Mouse (Mus musculus): ENCODE data around the gene Ikzf2. TPM values are rescaled to one million over a fixed set of nuclear protein-coding genes. Genes with fewer than 3 reads are reported as not detected.
A peak's percentile ranks its signal among the peaks of the same experiment; 100 is the strongest.

Gene Ikzf2
- total RNA-seq (2021): 1 to 10 TPM; 5.7 to 6.0 TPM

DNA sequence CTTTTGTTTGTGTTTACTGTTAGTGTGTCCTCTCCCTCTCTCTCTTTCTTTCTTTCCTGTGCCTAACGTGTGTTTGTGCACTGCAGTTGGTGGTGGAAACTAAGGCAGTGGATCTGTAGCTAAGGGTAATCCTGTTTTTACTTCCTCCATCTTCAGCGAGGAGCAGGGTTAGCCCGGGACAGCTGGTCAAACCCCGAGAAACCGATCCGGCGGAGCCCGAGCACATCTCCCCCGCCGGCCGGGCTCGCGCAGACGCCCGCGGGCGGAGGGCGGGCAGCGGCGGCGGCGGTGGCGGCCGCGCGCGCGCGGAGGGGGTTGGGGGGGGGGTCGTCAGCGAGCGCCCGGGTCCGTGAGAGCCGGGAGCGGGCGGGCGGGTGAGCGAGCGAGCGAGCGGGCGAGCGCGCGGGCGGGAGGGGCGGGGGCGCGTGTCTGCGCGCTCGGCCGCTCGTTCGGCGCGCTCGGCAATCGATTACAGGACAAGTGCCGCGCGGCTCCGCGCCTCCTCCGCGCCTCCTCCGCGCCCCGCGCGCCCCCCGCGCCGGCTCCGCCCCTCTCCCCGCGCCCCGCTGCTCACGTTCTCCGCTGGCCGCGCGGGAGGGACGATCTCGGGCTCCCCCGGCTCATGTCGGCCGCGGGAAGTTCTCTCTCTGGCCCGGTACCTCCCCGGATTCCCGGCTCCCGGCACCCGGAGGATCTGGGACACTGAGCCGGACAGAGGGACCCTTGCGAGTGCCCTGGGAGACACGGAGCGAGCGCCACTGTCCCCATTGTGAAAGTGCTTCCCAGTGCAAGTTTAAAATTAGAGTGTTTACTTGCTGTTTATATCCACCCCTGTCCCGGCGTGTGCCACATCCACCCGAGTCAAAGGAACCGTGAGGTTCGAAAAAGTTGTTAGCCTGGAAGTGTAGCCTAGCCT, at the start of gene Ikzf2:
TSS of gene Ikzf2 (minus strand) at position 170 of the 916 bp plus-strand sequence.
- intact Hi-C loops (cut with DNase I): loop anchor here (5.0 kb wide), 2 partner anchors 355 to 445 kb away; no protein-coding TSS in a partner anchor
- DNase-seq (ENCODE audit: extremely low spot score in 1 of 2, low spot score in 2 of 2): peak; percentile 71 to 88

DNA sequence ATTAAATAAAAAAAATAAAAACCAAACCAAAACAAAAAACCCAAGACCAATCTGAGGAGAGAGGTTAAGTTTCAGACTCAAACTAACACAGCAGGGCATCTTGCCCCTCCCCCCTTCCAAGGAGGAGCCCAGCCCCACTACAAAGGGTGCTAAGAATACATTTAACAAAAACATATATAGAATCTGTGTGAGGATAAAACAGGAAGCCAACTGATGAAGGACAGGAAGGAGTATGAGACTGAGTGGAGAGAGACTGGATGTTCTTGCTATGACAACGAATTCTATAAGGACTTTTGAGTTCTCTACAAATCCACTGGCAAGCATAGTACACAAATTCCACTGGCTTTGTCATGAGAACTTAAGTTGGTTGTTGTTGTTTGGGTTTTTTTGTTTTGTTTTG, 42.7 kb upstream of the Ikzf2 start:
- intact Hi-C loops (cut with DNase I): no loop called here
- no peak for DNase-seq (ENCODE audit: extremely low spot score in 1 of 2, low spot score in 2 of 2)

DNA sequence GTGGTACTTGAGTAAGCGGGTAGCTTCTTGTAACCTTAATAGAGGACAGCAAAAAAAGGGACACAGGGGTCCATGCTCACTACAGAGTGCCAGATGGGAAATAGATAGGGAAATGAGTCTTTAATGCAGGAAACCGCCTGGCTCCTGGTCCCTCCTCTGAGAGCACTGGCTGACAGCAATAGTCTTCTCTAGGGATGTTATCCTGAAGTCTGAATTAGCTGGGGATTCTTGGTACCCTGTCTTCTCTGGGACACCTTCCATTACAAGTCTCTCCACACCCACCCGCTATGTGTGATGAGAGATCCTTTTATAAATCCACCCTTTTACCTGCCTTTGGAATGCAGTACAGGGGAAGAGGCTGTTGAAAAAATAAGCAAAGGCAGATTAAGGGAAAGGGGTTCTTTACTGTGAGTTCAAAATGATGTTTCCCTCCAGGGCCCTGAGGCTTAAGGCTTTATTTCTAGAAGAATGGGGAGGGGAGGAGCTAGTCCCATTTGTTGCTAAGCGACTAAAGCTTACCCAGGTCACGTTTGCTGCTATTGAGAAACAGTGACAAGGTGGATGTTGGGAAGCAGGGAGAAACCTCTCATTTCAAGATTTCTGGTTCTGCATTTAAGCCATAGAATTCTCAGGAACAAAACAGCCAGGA, 42.1 kb upstream of the Ikzf2 start:
- intact Hi-C loops (cut with DNase I): no loop called here
- no peak for DNase-seq (ENCODE audit: extremely low spot score in 1 of 2, low spot score in 2 of 2)

DNA sequence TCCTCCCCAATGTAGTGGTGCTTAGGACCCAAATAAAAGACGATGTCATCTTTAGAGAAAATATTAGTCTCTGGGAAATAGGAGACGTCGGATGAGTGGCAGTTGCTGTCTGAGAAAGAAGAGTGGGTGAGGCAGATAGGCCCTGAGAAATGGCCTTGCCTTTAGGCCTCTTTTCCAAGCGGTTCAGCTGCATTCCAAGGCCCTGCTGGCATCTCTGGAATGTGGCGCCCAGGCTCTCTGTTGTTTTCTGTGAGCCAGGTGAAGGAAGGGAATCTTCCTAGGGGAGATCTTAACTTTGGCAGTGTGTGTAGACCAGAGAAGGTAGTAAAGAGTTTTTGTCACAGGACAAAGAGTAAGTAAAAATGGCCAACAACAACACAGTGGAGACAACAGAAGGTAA, 40.9 kb upstream of the Ikzf2 start:
- intact Hi-C loops (cut with DNase I): no loop called here
- DNase-seq (ENCODE audit: extremely low spot score in 1 of 2, low spot score in 2 of 2): no peak

DNA sequence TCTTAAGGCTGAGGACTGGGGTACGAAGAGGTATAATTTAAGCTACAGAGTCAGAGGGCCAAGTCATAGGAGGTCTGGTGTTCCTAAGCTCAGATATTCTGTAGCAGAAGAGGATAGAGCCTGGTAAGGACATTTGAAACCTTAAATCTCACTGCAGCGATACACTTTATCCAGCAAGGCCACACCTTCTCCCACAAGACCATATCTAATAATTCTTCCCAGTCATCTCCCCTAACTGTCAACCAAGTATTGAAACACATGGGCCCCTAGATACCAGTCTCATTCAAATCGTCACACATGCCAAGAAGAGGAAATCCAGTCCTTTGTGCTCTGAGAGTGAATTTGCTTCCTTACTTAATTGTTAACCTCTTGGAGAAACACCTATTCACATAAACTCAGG, 30.1 kb upstream of the Ikzf2 start:
- DNase-seq (ENCODE audit: extremely low spot score in 1 of 2, low spot score in 2 of 2): no peak
- intact Hi-C loops (cut with DNase I): no loop called here

DNA sequence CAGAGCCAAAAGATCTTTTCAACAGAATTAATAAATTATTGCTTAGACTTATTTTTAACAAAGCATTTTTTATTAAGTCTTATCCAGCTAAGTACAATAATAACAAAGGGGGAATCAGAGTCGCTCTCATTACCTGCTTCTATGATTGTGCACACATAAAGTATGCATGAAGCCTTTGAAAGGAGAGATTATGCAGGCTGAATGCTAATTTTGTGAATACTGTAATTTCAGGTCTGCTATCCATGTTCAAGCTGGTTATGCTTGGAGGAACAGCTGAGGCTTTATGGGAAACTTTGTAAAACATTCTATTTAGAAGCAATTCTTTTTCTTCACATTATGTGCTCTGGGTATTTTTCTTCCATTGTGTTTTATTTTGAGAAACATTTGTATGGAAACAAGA, 21.5 kb upstream of the Ikzf2 start:
- DNase-seq (ENCODE audit: extremely low spot score in 1 of 2, low spot score in 2 of 2): no peak
- intact Hi-C loops (cut with DNase I): no loop called here

DNA sequence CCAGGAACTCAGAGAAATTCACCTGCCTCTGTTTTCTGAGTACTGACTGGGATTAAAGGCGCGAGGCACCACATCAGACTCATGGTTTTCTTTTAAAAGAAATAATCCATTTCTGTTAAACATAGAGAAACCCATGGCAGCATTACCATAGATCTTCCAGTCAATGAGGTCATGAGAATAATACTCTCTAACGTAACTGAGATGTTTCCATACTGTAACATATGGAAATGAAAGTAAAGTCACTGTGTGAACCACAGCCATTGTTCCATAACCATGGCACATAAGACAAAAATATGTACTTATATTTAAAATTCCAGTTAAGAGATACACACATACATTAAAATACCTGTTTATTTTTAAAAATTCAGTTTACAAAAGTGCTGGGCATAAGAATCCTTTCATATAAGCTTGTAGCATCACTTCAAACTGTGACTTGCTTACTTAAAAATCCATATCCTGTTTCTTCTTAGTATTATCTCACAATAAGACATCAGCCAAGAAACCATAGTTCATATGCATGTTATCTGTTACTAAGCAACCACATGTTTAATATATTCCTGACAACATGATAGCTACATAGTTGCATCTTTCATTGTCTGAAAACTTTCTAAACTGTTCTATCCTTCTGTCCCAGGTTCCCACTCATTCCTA, 16.6 kb upstream of the Ikzf2 start:
- intact Hi-C loops (cut with DNase I): no loop called here

DNA sequence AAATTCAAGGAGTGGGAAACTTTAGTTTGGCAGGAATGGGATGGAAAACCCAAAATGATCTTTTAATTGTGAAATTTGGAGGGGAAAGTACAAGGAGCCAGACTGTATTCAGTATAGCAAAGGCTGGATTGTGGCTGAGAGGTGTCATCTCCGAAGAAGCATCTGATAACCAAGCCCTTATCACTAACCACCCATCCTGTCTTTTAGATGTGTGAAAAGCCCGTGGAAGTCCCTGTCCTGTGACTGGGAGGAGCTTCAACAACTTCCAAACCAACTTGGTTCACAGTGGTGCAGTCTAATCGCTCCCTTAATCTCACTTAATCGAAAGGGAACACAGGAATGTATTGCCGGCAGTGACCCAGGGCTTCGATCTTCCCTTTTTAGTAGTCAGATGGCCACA, 4.9 kb upstream of the Ikzf2 start:
- DNase-seq (ENCODE audit: extremely low spot score in 1 of 2, low spot score in 2 of 2): no peak
- intact Hi-C loops (cut with DNase I): no loop called here

More for the DNA sequence above, 16.6 kb upstream of the Ikzf2 start:
- DNase-seq (ENCODE audit: extremely low spot score in 1 of 2, low spot score in 2 of 2): no peak

DNA sequence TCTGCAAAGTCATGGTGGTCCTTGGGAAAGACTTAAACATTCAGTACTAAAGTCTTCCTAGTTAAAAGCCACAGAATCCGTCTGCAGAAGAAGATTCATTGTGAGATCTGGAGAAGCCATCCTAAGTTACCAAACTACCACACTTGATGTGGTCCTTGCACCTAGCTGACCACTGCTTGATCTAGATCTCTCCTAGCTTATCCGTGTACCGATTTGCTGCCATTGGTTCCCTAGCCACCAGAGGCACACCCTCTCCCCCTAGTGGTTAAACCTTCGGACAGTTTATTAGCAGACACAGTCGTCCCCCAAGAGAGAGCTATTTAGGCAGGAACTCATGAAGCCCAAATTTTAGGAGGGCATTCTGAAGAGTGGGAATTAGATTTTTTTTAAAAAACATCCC, 1.9 kb upstream of the Ikzf2 start:
- DNase-seq (ENCODE audit: extremely low spot score in 1 of 2, low spot score in 2 of 2): peak; percentile 30 to 37
- intact Hi-C loops (cut with DNase I): loop anchor here (5.0 kb wide), 2 partner anchors 357 to 447 kb away; no protein-coding TSS in a partner anchor

DNA sequence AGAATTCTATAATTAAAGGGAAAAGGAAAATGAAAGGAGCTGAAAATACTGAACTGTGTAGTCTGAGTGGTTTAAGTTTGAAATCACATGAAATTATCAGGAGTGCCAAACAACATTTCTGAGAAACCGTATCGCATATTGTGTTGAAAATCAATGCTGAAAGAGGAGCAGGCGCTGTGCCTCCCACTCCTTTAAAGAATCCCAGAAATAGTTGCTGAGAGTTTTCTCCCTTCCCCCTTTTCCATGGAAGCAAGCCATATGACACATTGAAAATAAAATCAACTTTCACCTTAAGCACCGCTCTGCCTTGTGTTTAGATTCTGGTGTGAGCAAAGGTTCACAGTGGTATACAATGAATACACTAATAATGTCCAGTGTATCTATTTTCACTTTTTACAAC, 1.1 kb upstream of the Ikzf2 start:
- intact Hi-C loops (cut with DNase I): loop anchor here (5.0 kb wide), 2 partner anchors 356 to 446 kb away; no protein-coding TSS in a partner anchor
- DNase-seq (ENCODE audit: extremely low spot score in 1 of 2, low spot score in 2 of 2): no peak

DNA sequence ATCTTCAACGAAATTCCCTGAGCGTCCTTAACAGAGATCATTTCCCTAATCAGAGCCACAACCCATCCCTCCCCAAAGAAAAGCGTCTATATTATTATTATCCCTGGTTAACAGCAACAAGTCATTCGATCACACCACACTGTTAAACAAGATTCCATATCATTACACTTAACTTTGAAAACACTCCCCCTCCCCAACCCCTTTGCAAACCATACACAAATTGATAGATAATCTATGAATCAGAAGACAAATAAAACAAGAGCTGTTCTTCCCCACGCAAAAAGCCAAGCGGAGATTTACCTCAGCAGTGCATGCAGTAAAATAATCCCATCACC, 337 bp downstream of the Ikzf2 start:
- no peak for DNase-seq (ENCODE audit: extremely low spot score in 1 of 2, low spot score in 2 of 2)
- intact Hi-C loops (cut with DNase I): loop anchor here (5.0 kb wide), 2 partner anchors 354 to 444 kb away; no protein-coding TSS in a partner anchor

DNA sequence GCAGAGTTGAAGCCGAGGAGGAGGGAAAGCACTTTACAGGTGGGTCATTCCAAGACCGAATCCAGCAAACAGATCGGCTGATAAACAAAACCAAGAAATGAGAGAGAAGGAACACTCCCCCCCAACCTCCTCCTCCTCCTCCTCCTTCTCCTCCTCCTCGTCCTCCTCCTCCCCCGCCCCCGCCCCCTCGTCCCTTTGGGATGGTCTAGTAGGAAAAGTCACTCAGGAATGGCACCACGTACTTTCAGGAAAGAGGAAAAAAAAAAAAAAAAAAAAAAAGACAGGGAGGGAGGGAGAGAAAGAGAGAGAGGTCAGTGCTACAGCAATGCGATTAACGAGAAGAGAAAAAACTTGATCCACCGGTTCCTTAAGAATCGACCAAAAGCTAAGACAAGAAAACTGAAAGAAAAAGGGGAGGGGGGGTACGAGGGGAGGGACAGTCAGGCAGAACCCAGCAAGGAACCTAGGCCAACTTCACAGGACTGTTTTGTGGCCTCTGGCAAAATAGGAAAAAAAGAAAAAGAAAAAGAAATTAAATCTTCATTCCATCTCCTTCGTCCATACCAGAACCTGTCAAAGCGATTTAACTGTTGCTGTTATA, 1.1 kb downstream of the Ikzf2 start:
- intact Hi-C loops (cut with DNase I): loop anchor here (5.0 kb wide), 2 partner anchors 354 to 444 kb away; no protein-coding TSS in a partner anchor
- no peak for DNase-seq (ENCODE audit: extremely low spot score in 1 of 2, low spot score in 2 of 2)

DNA sequence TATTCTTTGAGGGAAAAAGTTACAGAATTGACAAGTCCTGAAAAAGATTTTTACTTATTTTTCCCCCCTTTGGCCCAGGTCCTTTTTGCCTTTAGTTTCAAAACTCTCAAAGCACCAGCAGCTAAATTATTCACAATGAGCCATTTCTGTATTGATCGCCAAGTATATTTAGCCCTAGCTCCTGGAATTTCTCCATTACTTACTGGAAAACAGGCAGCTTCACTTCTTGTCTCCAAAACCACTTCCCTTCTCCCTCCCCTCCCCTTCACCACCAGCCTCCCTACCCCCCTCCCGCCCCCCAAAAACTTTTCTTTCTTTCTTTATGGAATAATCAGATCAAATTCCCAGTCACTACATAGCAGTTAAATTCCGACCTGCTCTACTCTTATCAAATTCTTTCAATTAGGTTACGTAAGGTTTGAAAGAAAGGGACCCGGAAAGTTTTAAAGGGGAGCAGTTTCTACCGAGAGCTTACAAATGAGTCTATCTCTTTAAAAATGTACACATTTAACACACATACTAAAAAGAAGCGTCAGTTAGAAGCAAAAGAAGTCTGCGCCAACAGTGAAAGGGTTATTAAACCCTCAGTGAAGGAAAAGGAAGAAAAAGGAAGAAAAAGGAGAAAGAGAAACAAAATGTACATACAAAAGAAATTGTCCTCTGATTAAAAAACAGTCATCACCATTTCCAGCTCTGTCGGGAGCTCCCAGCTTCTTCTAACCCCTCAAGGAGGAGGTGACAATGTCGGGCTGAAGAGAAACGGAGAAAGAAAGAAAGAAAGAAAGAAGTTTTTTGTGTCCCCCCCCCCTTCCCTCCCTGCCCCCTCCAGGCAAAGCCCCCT, 1.8 kb downstream of the Ikzf2 start:
- DNase-seq (ENCODE audit: extremely low spot score in 1 of 2, low spot score in 2 of 2): no peak
- intact Hi-C loops (cut with DNase I): loop anchor here (5.0 kb wide), 2 partner anchors 353 to 443 kb away; no protein-coding TSS in a partner anchor

DNA sequence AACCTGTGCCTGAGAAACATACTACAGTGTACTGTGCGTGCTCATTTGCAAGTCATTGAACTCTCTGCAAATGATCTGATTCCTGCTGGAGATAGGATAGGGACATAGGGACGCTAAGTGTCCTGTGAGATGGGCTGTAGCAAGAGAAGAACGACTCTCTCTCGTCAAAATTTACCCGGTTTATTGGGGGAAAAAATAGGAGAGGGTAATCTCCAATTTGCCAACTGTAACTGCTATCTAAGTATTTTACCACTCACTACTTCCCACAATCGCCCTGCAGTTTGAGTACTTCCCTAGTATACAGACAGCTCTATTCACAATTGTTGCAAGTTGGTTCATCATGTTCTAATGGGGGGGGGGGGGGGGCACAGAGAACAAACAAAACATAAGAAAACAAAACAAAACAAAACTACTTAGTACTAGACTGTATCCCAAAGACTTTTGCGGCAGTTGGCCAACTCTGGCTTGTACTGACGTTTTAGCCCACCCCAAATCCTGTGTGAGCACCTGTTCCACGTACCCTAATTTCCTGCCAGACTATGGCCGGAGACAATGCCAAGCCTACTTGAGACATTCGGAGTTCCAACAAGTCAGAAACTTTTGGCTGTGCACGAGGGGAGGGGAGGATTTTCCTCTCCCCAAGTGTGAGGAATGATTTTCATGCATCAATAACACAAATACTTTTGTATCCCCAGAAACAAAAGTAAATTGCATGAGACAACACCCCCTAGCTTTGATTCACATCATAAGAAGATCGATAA, 2.6 kb downstream of the Ikzf2 start:
- intact Hi-C loops (cut with DNase I): loop anchor here (5.0 kb wide), 2 partner anchors 352 to 442 kb away; no protein-coding TSS in a partner anchor
- DNase-seq (ENCODE audit: extremely low spot score in 1 of 2, low spot score in 2 of 2): no peak

DNA sequence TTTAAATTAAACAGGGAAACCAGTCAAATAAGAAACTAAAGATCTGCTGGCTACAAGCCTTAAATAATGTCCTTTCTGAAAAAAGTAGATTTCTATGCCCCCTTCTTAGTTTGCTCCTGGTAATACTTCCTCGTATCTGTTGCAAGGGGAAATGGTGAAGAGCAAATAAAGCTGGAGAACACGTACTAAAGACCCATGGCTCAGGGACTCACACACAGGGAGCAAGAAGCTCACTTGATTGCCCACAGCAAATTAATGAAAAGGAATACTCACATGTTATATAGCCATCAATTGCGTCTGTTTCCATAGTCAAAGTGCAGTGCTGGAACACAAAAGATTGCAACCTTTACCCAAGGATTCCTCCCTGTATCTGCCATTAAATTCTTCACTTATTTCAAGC, 3.2 kb downstream of the Ikzf2 start:
- no peak for DNase-seq (ENCODE audit: extremely low spot score in 1 of 2, low spot score in 2 of 2)

DNA sequence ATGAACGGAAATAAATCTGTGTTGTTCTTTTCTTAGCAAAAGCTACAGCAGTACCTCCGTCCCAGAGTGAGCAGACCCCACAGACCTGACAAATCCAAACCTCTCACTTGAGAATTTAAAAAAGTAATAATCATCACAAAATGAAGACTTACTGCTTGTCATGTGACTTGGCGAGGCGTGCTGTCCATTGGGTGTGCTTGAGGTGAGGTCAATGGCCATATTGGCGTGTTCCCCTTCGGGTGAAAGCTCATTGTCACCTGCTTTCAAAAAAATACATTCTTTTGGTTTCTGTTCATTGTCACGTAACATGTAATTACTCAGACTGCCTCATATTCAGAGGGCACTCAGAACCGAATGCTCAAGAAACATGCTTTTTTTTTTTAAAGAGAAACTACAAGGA, 4.0 kb downstream of the Ikzf2 start:
- no peak for DNase-seq (ENCODE audit: extremely low spot score in 1 of 2, low spot score in 2 of 2)
- intact Hi-C loops (cut with DNase I): no loop called here

More for the DNA sequence above, 3.2 kb downstream of the Ikzf2 start:
- intact Hi-C loops (cut with DNase I): no loop called here

DNA sequence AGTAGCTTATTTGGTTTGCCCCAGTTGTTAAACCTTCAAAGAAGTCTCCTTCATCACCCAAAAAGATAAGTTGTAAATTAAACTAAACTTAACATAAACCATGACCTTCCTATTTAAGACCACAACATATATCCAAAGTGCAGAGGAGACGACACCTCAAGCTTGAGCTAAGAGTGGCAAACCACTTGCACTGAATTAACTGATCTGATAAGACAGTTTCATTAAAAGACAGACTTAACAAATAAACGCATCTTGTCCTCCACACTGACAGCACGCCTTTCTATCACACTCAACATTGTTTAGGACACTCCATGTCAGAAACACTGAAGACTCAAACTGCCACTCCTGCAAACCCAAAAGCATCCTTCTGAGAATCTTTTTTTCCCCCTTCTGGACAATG, 4.8 kb downstream of the Ikzf2 start:
- intact Hi-C loops (cut with DNase I): no loop called here
- no peak for DNase-seq (ENCODE audit: extremely low spot score in 1 of 2, low spot score in 2 of 2)
